Mouse (Mus musculus): ENCODE measurements around the gene Tbc1d22a.

DNA sequence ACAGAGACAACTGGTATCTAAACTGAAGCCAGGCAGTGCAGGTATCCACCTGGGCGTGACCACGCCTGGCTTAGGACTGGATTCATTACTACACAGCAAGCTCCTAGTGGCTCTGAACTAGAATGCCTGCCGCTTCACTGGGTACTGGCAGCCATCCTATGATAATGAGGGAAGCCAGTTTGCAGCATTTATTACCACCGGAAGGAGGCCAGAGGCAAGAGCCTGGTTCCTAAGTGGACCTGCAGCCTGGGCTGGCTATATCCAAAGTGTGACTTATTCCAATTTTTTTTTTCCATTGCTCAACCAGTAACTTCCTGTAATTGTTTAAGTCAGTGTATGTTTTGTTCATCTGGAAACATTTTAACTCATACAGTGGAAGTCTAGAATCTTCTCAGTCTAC is 7.9 kb upstream of the Tbc1d22a start:
- TF ChIP-seq CTCF (IDR thresholded peaks at IDR 0.05; ENCODE audit: low read depth) (0 out of 2 replicates have a peak, but pooled peaks have one; percentile 10), EP300 (optimal IDR thresholded peaks at IDR 0.05) (no peak)
